Mouse (Mus musculus) myocyte (in vitro differentiated cells): ENCODE data around the gene Coro2b.

Source experiments
- E2F4 ChIP-seq: IDR thresholded peaks from one replicate; pipeline ENCODE4 v1.6.1; 2011; ENCODE audit warnings: mild to moderate bottlenecking, control low read depth, moderate library complexity; ENCODE audit not compliant: insufficient read depth
- POLR2A ChIP-seq: IDR thresholded peaks from one replicate; pipeline ENCODE4 v1.6.1; 2011; ENCODE audit warnings: low read depth, mild to moderate bottlenecking, control low read depth, moderate library complexity; ENCODE audit not compliant: insufficient read length
- POLR2AphosphoS2 ChIP-seq: IDR thresholded peaks from one replicate; pipeline ENCODE4 v1.6.1; 2011; ENCODE audit warnings: low read depth, control low read depth; ENCODE audit not compliant: insufficient read length
- SRF ChIP-seq: IDR thresholded peaks from one replicate; pipeline ENCODE4 v1.6.1; 2011; ENCODE audit warnings: low read depth; ENCODE audit not compliant: control insufficient read depth, insufficient read length
- USF1 ChIP-seq: IDR thresholded peaks from one replicate; pipeline ENCODE4 v1.6.1; 2011; ENCODE audit warnings: low read depth, mild to moderate bottlenecking, control low read depth, moderate library complexity

DNA sequence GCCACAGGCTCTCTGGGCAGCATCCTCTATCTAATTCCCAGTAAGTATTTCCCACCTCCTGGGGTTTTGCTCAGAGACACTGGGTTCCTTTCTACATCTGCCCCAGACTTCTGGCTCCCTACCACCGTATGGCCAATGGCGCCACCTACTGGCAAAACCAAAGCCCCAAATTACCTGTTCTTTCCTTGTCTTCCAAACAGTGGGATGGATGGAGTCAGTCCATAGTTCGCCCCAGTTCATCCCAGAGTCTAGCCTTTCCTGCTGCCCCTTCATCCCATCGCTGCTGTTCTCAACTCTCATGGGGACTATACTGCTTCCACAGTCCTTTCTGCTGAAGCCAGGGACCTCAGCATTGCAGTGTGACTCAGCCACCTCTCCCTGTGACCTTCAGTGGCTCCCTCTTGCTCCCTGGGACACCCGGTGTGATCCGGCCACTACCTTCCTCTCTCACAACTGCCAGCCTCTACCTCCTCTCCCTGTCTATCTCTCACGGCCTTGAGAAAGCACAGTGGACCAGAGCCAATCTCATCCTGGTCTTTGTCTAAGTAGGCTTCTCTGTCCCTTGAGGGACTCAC, 16.6 kb upstream of the Coro2b start:
- TF ChIP-seq POLR2A (no peak), SRF (no peak), USF1 (no peak), E2F4 (no peak), POLR2AphosphoS2 (no peak)
